Mouse (Mus musculus) heart, postnatal 0 days (tissue): Measurements from ENCODE around the gene Trappc2l. TPM values are rescaled to one million over a fixed set of nuclear protein-coding genes. Genes with fewer than 3 reads are reported as not detected.

Source experiments
- ATAC-seq: fragments of 200-750 bp; cut with Nextera tagmentation; 2 replicates; pipeline ENCODE4 v1.8.0; 2017; ENCODE audit warnings: low read depth, moderate number of reproducible peaks, moderate library complexity; ENCODE audit not compliant: insufficient read depth
- DNase-seq: peaks from one replicate; pipeline ENCODE4 v3.0.0-alpha.2; 2016; ENCODE audit warnings: low spot score
- H3K27ac ChIP-seq: fragments of 300-500 bp; sonication (generic); 2 replicates; pipeline ENCODE4 v1.5.1; 2014; ENCODE audit warnings: low read depth, mild to moderate bottlenecking
- H3K27me3 ChIP-seq: fragments of 300-500 bp; sonication (generic); 2 replicates; pipeline ENCODE4 v1.6.1; 2014; ENCODE audit warnings: low read length, mixed read lengths; ENCODE audit not compliant: control insufficient read depth, insufficient read depth
- H3K36me3 ChIP-seq: fragments of 300-500 bp; sonication (generic); replicated peaks from 2 replicates; pipeline ENCODE4 v1.6.1; 2014; ENCODE audit warnings: low read length, mixed read lengths; ENCODE audit not compliant: control insufficient read depth, insufficient read depth
- H3K4me1 ChIP-seq: fragments of 300-500 bp; sonication (generic); 2 replicates; pipeline ENCODE4 v1.6.1; 2014; ENCODE audit warnings: antibody characterized with exemption; ENCODE audit not compliant: control insufficient read depth, insufficient read depth
- H3K4me2 ChIP-seq: fragments of 300-500 bp; sonication (generic); 2 replicates; pipeline ENCODE4 v1.6.1; 2014; ENCODE audit warnings: low read depth, mild to moderate bottlenecking, low read length, moderate library complexity
- H3K4me3 ChIP-seq: fragments of 300-500 bp; sonication (generic); 2 replicates; pipeline ENCODE4 v1.5.1; 2014; ENCODE audit warnings: low read depth, low read length
- H3K9ac ChIP-seq: fragments of 300-500 bp; sonication (generic); replicated peaks from 2 replicates; pipeline ENCODE4 v1.6.1; 2014; ENCODE audit warnings: low read depth, low read length, mixed read lengths
- H3K9me3 ChIP-seq: fragments of 300-500 bp; sonication (generic); replicated peaks from 2 replicates; pipeline ENCODE4 v1.6.1; 2016; ENCODE audit warnings: low read length; ENCODE audit not compliant: control insufficient read depth
- CTCF ChIP-seq: IDR thresholded peaks from 2 replicates; pipeline ENCODE4 v1.5.1; 2016; ENCODE audit warnings: antibody characterized with exemption, control low read depth, low read depth
- EP300 ChIP-seq: IDR thresholded peaks from 2 replicates; pipeline ENCODE4 v1.6.1; 2016; ENCODE audit warnings: antibody characterized with exemption, low read depth
- WGBS: fragments of 180-500 bp; shearing (Covaris S2); extraction: QIAGEN DNeasy Blood & Tissue Kit; methylation state at CpG from one replicate; pipeline ENCODE4 v1.1.7; 2014; 5-methylcytosine and 5-hydroxymethylcytosine counted together
- polyA plus RNA-seq: library from polyadenylated mRNA; unstranded; fragments of >200 nt; fragmentation: Nextera tagmentation; extraction: Ambion mirVana; gene quantifications from 2 replicates; pipeline ENCODE4 v1.2.1, GENCODE M21; 2015
- total RNA-seq: library from RNA; depleted of rRNA; stranded (reverse); fragments of >200 nt; gene quantifications from 2 replicates; pipeline ENCODE4 v1.2.3, GENCODE M21; 2014; ENCODE audit warnings: low replicate concordance

The Trappc2l gene
- total and polyA plus RNA-seq, 2 experiments from 2014 or later: 5.2 to 68.8 TPM

GRCm38 (mm10) chr8:122606810-122607209 is 4.6 kb upstream of the Trappc2l start:
- WGBS: 86% methylated on average over 11 of the region's 12 CpGs
- no peaks in the 10 kb centered on the region for H3K36me3 ChIP-seq
- DNase-seq: no peak
- no peak overlapping the region for H3K4me2 ChIP-seq
- no peaks in the 10 kb centered on the region for H3K9me3 ChIP-seq
- H3K9ac ChIP-seq: no peak overlapping the region
- no peaks in the 10 kb centered on the region for H3K27me3 ChIP-seq
- no peak for ATAC-seq
- no peak overlapping the region for H3K27ac ChIP-seq
- TF ChIP-seq EP300: no peak
- no peak for TF ChIP-seq CTCF
- H3K4me1 ChIP-seq: peaks cover 14% of the 10 kb centered on the region; the same call in 1 of the 2 replicates
- no peak overlapping the region for H3K4me3 ChIP-seq

GRCm38 (mm10) chr8:122610209-122610608 is 1.2 kb upstream of the Trappc2l start:
- no peak for DNase-seq
- no peak for ATAC-seq
- Histone ChIP-seq H3K4me3 (no peak overlapping the region), H3K4me2 (peak overlapping the region; percentile 93; the same call in 1 of the 2 replicates), H3K9me3 (no peaks in the 10 kb centered on the region), H3K36me3 (0 out of 2 replicates have a peak, but pooled peaks cover 5% of the 10 kb centered on the region), H3K27me3 (no peaks in the 10 kb centered on the region), H3K27ac (no peak overlapping the region), H3K9ac (peak overlapping the region; percentile 69; the same call in 1 of the 2 replicates), H3K4me1 (peaks cover 16% of the 10 kb centered on the region)
- TF ChIP-seq CTCF: no peak
- TF ChIP-seq EP300: no peak
- WGBS: 62% methylated on average over 4 of the region's 4 CpGs

GRCm38 (mm10) chr8:122610612-122611277 is 695 bp upstream of the Trappc2l start:
- Histone ChIP-seq H3K9ac (peak overlapping the region; percentile 69), H3K27me3 (no peaks in the 10 kb centered on the region), H3K4me3 (peak overlapping the region; percentile 70), H3K27ac (peak overlapping the region; percentile 81), H3K4me2 (peak overlapping the region; percentile 93), H3K4me1 (peaks cover 12% of the 10 kb centered on the region), H3K9me3 (no peaks in the 10 kb centered on the region), H3K36me3 (0 out of 2 replicates have a peak, but pooled peaks cover 9% of the 10 kb centered on the region)
- ATAC-seq (peak; percentile 21), DNase-seq (peak; percentile 10)
- WGBS: 2% methylated on average over 20 of the region's 20 CpGs
- no peak for TF ChIP-seq EP300

GRCm38 (mm10) chr8:122616181-122616905 is 4.9 kb downstream of the Trappc2l start:
- Histone ChIP-seq H3K4me2 (no peak overlapping the region), H3K4me1 (peaks cover 7% of the 10 kb centered on the region), H3K36me3 (0 out of 2 replicates have a peak, but pooled peaks cover 9% of the 10 kb centered on the region), H3K27ac (no peak overlapping the region), H3K4me3 (no peak overlapping the region), H3K27me3 (no peaks in the 10 kb centered on the region), H3K9ac (no peak overlapping the region), H3K9me3 (no peaks in the 10 kb centered on the region)
- no peak for DNase-seq
- 58% methylated on average over 9 of the region's 9 CpGs for WGBS
- ATAC-seq: no peak
- TF ChIP-seq CTCF (no peak), EP300 (no peak)

GRCm38 (mm10) chr8:122617947-122618546 is 6.6 kb downstream of the Trappc2l start:
- Histone ChIP-seq H3K4me3 (no peak overlapping the region), H3K4me2 (no peak overlapping the region), H3K9ac (no peak overlapping the region), H3K9me3 (no peaks in the 10 kb centered on the region), H3K27me3 (no peaks in the 10 kb centered on the region), H3K36me3 (0 out of 2 replicates have a peak, but pooled peaks cover 9% of the 10 kb centered on the region), H3K4me1 (no peaks in the 10 kb centered on the region), H3K27ac (no peak overlapping the region)
- peak; percentile 73 for DNase-seq
- TF ChIP-seq EP300: no peak
- peak; percentile 78 for TF ChIP-seq CTCF
- peak; percentile 38 for ATAC-seq
- WGBS: 33% methylated on average over 5 of the region's 7 CpGs
